Mouse (Mus musculus) liver, embryonic 15.5 days (tissue): ENCODE results near the gene Ptprcap. TPM values are rescaled to one million over a fixed set of nuclear protein-coding genes. Genes with fewer than 3 reads are reported as not detected.
"Not testable (repeated sequence)": the region's sequence is repeated elsewhere in the genome, so short reads cannot be mapped to it uniquely, and the experiment has no call there.

Experiments used
- ATAC-seq: fragments of 200-750 bp; cut with Nextera tagmentation; 2 replicates; pipeline ENCODE4 v1.8.0; 2017; ENCODE audit warnings: moderate number of reproducible peaks, mild to moderate bottlenecking, moderate library complexity; ENCODE audit not compliant: insufficient read depth
- H3K27ac ChIP-seq: fragments of 300-500 bp; sonication (generic); replicated peaks from 2 replicates; pipeline ENCODE4 v1.5.1; 2015; ENCODE audit warnings: mild to moderate bottlenecking, inconsistent platforms
- H3K27me3 ChIP-seq: fragments of 300-500 bp; sonication (generic); 2 replicates; pipeline ENCODE4 v1.6.1; 2015; ENCODE audit warnings: mild to moderate bottlenecking, inconsistent platforms
- H3K36me3 ChIP-seq: fragments of 300-500 bp; sonication (generic); replicated peaks from 2 replicates; pipeline ENCODE4 v1.6.1; 2015; ENCODE audit warnings: moderate library complexity, mild to moderate bottlenecking, inconsistent platforms
- H3K4me1 ChIP-seq: fragments of 300-500 bp; sonication (generic); replicated peaks from 2 replicates; pipeline ENCODE4 v1.6.1; 2015; ENCODE audit warnings: inconsistent platforms
- H3K4me2 ChIP-seq: fragments of 300-500 bp; sonication (generic); 2 replicates; pipeline ENCODE4 v1.6.1; 2015; ENCODE audit warnings: moderate library complexity, mild to moderate bottlenecking, inconsistent platforms
- H3K4me3 ChIP-seq: fragments of 300-500 bp; sonication (generic); replicated peaks from 2 replicates; pipeline ENCODE4 v1.5.1; 2015; ENCODE audit warnings: mild to moderate bottlenecking, inconsistent platforms
- H3K9ac ChIP-seq: fragments of 300-500 bp; sonication (generic); 2 replicates; pipeline ENCODE4 v1.6.1; 2015; ENCODE audit warnings: moderate library complexity, mild to moderate bottlenecking, inconsistent platforms
- H3K9me3 ChIP-seq: fragments of 300-500 bp; sonication (generic); replicated peaks from 2 replicates; pipeline ENCODE4 v1.6.1; 2016; ENCODE audit warnings: inconsistent platforms
- WGBS: fragments of 180-500 bp; shearing (Covaris S2); methylation state at CpG from one replicate; pipeline ENCODE4 v1.1.7; 2015; ENCODE audit warnings: mixed read lengths; ENCODE audit not compliant: insufficient replicate concordance; 5-methylcytosine and 5-hydroxymethylcytosine counted together
- polyA plus RNA-seq: library from polyadenylated mRNA; unstranded; fragments of >200 nt; fragmentation: Nextera tagmentation; extraction: Ambion mirVana; gene quantifications from 2 replicates; pipeline ENCODE4 v1.2.1, GENCODE M21; 2015

Ptprcap gene
- polyA plus RNA-seq, 1 experiment from 2014 or later: 15.6 TPM

DNA sequence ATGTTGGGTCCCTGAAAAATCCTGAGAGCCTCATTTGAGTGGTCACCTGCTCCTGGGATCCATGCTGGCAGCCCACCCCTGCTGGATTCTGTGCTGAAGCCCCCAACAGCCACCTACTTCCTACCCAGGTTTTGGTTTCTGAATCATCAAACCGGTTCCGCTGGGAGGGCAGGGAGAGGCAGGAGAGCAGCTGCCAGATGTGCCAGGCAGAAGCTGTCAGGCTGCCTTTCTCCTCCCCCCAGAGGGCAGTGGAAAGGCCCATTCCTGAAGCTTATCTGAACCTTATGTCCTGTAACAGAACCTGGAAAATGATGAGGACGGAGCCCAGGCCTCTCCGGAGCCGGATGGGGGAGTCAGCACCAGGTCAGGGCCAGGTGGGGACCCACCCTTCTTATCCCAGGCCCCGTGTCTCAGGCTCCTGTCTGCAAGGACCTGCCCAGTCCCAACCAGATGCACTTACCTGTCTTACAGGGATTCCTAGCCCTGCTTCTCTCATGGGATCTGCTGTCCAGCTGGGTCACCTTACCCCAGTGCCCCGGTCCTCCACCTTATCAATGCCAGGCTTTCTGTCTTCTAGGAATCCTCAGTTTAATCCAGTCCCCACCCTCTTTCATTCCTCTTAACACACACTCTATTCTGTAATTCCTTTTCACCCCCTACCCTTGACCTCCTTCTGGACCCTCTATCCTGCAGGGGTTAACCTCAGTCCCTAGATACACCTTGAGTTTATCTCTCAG is 26.5 kb upstream of the Ptprcap start:
- ATAC-seq: no peak
- Histone ChIP-seq H3K4me1 (peaks cover 90% of the 10 kb centered on the region), H3K27ac (peak overlapping the region; percentile 79), H3K9me3 (no peaks in the 10 kb centered on the region), H3K27me3 (no peaks in the 10 kb centered on the region), H3K4me2 (peak overlapping the region; percentile 79), H3K4me3 (peak overlapping the region; percentile 77), H3K36me3 (peaks cover 40% of the 10 kb centered on the region), H3K9ac (peak overlapping the region; percentile 85)
- 61% methylated on average over 7 of the region's 7 CpGs for WGBS

DNA sequence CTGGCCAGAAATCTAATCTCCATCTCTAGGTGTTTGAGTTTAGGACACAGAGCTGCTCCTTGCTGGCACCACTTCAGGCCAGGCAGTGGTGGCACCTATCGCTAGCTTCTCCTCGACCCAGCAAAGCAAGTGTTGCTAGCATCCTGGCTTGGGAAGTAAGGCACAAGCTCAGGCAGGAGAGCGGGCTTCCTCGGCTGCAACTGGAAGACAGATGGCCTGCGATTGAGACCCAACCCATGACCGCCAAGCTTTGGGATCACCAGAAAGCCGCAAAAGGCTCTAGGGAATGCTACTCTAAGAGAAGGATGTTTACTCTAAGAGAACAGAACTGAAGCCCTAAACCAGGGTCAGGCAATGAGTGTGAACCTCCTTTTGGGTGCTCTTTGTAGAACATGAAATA is 23.9 kb upstream of the Ptprcap start:
- no peaks in the 10 kb centered on the region for H3K27me3 ChIP-seq
- peak overlapping the region; percentile 85 for H3K4me2 ChIP-seq
- 0 out of 2 replicates have a peak overlapping the region, but pooled peaks have one; percentile 69 for H3K4me3 ChIP-seq
- H3K4me1 ChIP-seq: peaks cover 71% of the 10 kb centered on the region
- H3K9me3 ChIP-seq: no peaks in the 10 kb centered on the region
- ATAC-seq: no peak
- H3K27ac ChIP-seq: peak overlapping the region; percentile 87
- no peak overlapping the region for H3K9ac ChIP-seq
- H3K36me3 ChIP-seq: peaks cover 55% of the 10 kb centered on the region
- WGBS: 95% methylated on average over 7 of the region's 7 CpGs

DNA sequence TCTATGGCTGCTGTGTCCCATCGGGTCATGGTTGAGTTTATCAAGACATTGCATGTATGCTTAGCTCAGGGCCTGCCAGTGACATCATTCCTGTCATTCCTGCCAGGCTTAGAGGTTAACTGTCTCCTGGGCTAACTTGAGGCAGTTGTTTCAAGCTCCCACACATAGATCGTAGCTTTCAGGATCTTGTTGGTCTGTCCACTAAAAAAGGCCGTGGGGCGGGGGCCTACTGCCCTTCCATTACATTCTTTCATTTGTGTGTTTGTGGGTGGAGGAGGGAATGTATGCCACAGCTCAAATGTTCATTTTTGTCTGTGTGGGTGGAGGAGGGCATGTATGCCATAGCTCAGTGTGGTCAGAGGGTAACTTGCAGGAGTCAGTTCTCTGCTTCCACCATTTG is 23.3 kb upstream of the Ptprcap start:
- Histone ChIP-seq H3K27me3 (no peaks in the 10 kb centered on the region), H3K9me3 (no peaks in the 10 kb centered on the region), H3K36me3 (peaks cover 55% of the 10 kb centered on the region), H3K4me2 (peak overlapping the region; percentile 85), H3K9ac (peak overlapping the region; percentile 74; the same call in 1 of the 2 replicates), H3K27ac (peak overlapping the region; percentile 87), H3K4me1 (peaks cover 67% of the 10 kb centered on the region), H3K4me3 (peak overlapping the region; percentile 69)
- no peak for ATAC-seq
- 72% methylated on average over 4 of the region's 4 CpGs for WGBS

DNA sequence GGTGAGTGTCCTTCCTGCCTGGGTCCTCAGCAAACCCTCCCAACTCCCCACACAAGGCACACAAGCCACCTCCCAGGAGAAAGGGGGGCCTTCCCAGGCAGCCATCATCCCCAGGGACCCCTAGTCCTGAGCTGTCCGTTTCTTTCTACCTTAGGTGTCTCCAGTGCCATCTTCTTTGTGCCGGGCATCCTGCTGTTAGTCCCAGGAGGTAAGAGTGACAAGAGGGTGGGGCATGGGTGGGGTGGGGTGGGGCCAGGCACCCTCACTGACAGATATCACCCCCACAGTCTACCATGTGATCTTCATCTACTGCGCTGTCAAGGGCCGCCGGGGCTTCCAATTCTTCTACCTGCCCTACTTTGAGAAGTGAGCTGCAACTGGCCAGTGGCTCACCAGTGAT is 22.3 kb upstream of the Ptprcap start:
- WGBS: 27% methylated on average over 5 of the region's 5 CpGs
- Histone ChIP-seq H3K9ac (peak overlapping the region; percentile 74), H3K27ac (peak overlapping the region; percentile 87), H3K9me3 (no peaks in the 10 kb centered on the region), H3K4me1 (peaks cover 71% of the 10 kb centered on the region), H3K4me2 (peak overlapping the region; percentile 85), H3K4me3 (peak overlapping the region; percentile 69), H3K27me3 (no peaks in the 10 kb centered on the region), H3K36me3 (peaks cover 55% of the 10 kb centered on the region)
- ATAC-seq: peak; percentile 82

DNA sequence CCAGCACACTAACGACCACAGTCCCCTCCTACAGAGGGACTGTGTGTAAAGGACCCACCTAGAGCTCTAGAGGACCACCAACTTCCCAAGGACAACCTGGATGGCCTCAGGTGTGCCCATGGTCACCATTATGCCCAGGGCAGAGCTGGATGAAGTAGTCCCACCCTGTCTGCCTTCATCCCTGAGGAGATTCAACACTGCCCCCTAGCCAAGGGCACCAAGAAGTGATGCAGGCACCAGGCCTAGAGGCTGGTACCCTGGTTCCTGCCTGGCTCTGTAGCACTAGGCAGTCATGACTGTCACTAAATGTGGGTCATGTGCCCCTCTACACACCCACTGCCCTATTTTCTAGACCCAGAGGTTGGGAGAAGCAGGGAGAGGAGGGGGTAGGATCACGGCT is 21.6 kb upstream of the Ptprcap start:
- Histone ChIP-seq H3K4me2 (peak overlapping the region; percentile 85), H3K4me3 (peak overlapping the region; percentile 69), H3K4me1 (peaks cover 66% of the 10 kb centered on the region), H3K27ac (peak overlapping the region; percentile 87), H3K36me3 (peaks cover 55% of the 10 kb centered on the region), H3K9ac (peak overlapping the region; percentile 74), H3K27me3 (peaks cover 3% of the 10 kb centered on the region), H3K9me3 (no peaks in the 10 kb centered on the region)
- WGBS: 61% methylated on average over 2 of the region's 2 CpGs
- ATAC-seq: peak; percentile 35

DNA sequence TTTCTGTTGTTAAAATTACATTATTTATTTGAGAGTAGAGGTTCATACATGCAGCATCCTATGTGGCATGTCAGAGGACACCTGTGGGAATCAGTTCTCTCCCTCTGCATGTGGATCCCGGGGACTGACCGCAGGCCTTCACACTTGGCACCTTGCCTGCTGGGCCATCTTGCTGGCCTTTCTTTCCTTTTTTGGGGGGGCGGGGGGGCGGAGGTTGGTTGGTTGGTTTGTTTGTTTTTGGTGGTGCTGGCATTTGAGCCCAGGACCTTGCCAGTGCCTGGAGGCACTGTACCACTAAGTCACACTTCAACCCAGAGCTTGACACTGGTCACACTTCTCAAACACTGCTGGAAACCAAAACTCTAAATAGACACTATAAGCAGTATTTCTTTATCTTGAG is 19.1 kb upstream of the Ptprcap start:
- Histone ChIP-seq H3K4me3 (no peak overlapping the region), H3K36me3 (peaks cover 35% of the 10 kb centered on the region), H3K9me3 (no peaks in the 10 kb centered on the region), H3K4me2 (no peak overlapping the region), H3K9ac (no peak overlapping the region), H3K4me1 (peaks cover 50% of the 10 kb centered on the region), H3K27me3 (peaks cover 15% of the 10 kb centered on the region), H3K27ac (no peak overlapping the region)
- WGBS: 85% methylated on average over 4 of the region's 4 CpGs
- ATAC-seq: no peak

DNA sequence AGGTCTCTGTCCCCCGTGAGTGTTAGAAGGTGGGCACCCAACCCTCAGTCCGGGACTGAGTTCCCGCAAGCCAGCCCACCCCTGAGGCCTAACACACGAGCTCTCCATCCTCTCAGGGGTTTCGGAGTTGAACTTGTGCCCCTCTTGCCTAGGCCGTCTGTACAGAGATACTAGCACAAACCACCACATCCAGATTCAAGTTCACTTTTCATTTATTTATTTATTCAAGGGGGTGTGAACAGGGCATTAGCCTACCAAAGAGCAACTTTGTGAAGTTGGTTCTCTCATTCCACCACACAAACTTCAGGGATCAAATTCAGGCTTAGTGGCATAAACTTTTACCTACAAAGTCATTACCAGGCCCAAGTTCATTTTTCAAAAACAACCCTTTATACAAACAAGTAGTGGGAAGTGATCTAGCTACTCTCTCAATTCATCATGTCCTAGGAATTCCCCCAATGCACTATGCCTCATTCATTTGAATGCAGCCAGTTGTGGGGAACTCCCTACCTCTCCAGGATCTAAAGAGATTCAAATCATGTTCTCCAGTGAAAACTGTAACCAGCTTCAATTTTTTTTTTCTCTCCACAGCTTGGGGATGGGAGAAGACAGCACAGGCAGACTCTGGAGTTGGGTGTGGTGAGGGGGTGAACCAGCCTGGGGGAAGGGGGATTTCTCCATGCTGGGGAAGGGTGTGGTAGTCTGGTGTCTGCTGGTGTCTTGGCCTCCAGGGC is 18.0 kb upstream of the Ptprcap start:
- ATAC-seq: not testable (repeated sequence)

DNA sequence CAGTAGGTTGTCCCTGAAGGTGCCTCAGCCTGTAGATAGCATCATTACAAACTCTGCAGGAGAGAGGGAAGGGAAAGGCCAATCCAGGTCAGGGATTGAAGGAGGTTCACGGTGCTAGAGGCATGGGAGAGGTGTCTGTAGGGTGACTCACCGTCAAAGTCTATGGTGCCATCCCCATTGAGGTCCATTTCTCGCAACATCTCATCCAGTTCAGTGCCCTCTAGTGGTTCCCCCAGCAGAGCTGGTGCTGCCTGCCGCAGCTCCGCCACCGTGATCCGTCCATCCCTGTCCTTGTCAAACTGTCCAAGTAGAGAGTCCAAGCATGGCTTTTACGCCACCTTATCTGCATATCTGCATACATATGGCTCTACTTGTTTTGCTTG is 17.4 kb upstream of the Ptprcap start:
- H3K4me3 ChIP-seq, H3K27ac ChIP-seq, H3K9ac ChIP-seq, H3K9me3 ChIP-seq: not testable (repeated sequence)
- peak overlapping the region; percentile 54 for H3K4me2 ChIP-seq
- peaks cover 24% of the 10 kb centered on the region for H3K36me3 ChIP-seq
- peak; percentile 53 for ATAC-seq
- peaks cover 34% of the 10 kb centered on the region for H3K4me1 ChIP-seq
- 16% methylated on average over 8 of the region's 8 CpGs for WGBS
- H3K27me3 ChIP-seq: peaks cover 24% of the 10 kb centered on the region

More for the DNA sequence above, 18.0 kb upstream of the Ptprcap start:
- Histone ChIP-seq H3K9ac (0 out of 2 replicates have a peak overlapping the region, but pooled peaks have one; percentile 2), H3K4me2 (peak overlapping the region; percentile 54; the same call in 1 of the 2 replicates), H3K27me3 (peaks cover 21% of the 10 kb centered on the region), H3K36me3 (peaks cover 26% of the 10 kb centered on the region), H3K4me1 (peaks cover 40% of the 10 kb centered on the region)
- not testable (repeated sequence) for H3K27ac ChIP-seq, H3K9me3 ChIP-seq, H3K4me3 ChIP-seq
- 80% methylated on average over 6 of the region's 6 CpGs for WGBS

DNA sequence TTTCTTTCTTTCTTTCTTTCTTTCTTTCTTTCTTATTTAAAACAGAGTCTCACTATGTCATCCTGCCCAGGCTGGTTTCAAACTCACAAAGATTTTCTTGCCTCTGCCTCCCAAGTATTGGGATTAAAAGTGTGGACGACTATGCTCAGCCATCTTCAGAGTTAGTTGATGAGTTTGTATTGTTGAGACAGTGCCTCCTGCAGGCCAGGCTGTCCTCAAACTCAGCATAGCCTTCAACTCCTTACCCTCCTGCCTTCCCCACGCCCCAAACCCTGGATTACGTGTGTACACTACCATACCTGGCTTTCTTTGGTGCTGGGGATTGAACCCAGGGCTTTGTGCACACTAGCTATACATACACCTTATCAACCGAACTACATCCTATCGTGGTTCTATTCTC is 16.9 kb upstream of the Ptprcap start:
- Histone ChIP-seq H3K4me1 (peaks cover 29% of the 10 kb centered on the region), H3K9ac (no peak overlapping the region), H3K27ac (no peak overlapping the region), H3K4me3 (no peak overlapping the region), H3K27me3 (peaks cover 29% of the 10 kb centered on the region), H3K36me3 (peaks cover 19% of the 10 kb centered on the region), H3K4me2 (no peak overlapping the region), H3K9me3 (no peaks in the 10 kb centered on the region)
- peak; percentile 50; the same call in 1 of the 2 replicates for ATAC-seq
- 68% methylated on average over 5 of the region's 5 CpGs for WGBS

DNA sequence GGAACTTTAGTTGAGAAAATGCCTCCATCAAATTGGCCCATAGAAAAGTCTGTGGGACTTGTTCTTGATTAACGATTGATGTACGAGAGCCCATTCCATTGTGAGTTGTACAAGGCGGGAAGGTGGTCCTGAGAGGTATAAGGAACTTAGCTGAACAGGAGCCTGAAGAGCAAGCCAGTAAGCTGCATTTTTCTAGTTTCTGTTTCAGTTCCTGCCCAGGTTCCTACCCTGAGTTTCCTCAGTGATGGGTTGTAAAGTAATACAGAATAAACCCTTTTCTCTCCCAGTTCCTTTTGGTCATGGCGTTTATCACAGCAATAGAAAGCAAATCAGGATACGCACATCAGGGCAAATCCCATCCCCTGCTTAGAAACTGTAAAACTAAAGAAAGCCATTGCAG is 15.5 kb upstream of the Ptprcap start:
- H3K27me3 ChIP-seq: peaks cover 35% of the 10 kb centered on the region
- no peak overlapping the region for H3K4me3 ChIP-seq
- H3K9ac ChIP-seq: no peak overlapping the region
- no peak for ATAC-seq
- no peak overlapping the region for H3K27ac ChIP-seq
- peaks cover 17% of the 10 kb centered on the region for H3K4me1 ChIP-seq
- peaks cover 4% of the 10 kb centered on the region for H3K36me3 ChIP-seq
- H3K4me2 ChIP-seq: no peak overlapping the region
- WGBS: 68% methylated on average over 5 of the region's 5 CpGs
- H3K9me3 ChIP-seq: no peaks in the 10 kb centered on the region

DNA sequence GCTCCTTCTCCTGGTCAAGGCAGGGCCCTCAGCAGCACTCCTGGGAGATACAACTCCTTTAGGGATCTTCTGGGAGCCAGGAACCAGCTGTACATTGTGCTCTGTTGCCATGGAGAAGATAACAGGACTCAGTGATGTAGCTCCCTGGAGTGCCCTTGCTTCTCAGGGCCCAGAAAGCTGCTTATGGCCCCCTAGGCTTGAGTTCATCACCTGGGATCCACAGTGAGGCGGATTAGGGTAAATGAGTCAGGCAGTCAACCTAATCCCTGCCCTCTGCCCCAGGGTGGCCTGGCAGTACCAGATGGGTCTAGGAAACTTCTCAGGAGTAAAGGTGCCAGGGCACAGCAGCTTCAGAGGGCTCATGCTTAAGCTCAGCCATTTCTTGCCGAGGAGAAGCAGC is 14.0 kb upstream of the Ptprcap start, which contains the start of gene Gpr152:
Gene Gpr152 (plus strand): TSS at position 342 of the 400 bp plus-strand sequence.
- H3K4me3 ChIP-seq: no peak within 1 kb of the TSS
- no peaks in the 10 kb centered on the region for H3K9me3 ChIP-seq
- WGBS: 63% methylated on average over 2 of the region's 2 CpGs
- H3K27ac ChIP-seq: no peak within 1 kb of the TSS
- H3K4me1 ChIP-seq: peaks cover 22% of the 10 kb centered on the region
- peaks cover 35% of the 10 kb centered on the region for H3K27me3 ChIP-seq
- ATAC-seq: no peak
- no peak within 1 kb of the TSS for H3K9ac ChIP-seq
- H3K4me2 ChIP-seq: no peak within 1 kb of the TSS
- H3K36me3 ChIP-seq: no peaks in the 10 kb centered on the region
